Mouse (Mus musculus) spleen, postnatal 4 days (tissue): ENCODE results near the gene Plin5.

Experiments used
- DNase-seq, 2 experiments: peaks; one replicate each; pipeline ENCODE4 v3.0.0; 2022; ENCODE audit warnings: low spot score in 2 of 2

The Plin5 gene

DNA sequence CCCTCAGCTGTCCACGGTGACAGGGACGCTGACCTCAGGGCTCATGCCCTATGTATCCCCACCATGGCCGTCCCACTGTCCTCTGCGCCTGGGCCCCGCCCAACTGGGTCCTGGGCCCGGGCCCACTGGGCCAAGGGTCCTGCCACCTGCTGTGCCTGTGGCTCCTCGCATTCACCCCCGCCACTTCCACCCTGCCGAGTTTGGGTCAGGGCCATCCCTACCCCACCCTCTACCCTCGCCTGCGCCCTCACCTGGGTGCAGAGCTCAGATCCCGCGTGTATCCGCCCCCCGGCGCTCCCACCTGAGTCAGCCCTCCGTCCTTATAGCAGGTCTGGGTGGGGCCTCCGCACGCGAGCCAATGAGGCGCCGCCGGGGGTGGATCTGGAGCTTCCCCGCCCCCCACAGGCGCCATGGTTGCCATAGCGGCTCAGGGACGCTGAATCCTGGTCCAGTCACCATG is at the start of gene Plin5:
Gene Plin5, minus strand, starts transcription at position 346 of the 460 bp plus-strand sequence.
- no peak for DNase-seq

DNA sequence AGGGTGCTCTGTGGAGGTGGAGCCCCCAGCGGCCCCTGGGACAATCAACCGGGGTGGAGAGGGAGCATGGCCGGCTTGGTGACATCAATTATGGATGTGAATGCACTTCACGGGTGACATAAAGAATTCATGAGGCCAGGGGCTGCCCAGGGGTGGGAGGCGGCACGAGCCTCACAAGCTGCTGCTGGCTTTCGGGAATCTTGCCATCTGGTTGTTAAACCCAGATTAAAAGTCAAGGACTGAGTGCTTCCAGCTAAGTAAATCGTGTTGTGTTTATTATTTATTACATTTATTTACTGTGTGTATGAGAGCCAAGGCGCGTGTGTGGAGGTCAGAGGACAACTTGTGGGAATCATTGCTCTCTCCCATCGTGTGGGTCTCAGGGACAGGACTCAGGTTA is 48.3 kb upstream of the Plin5 start:
- DNase-seq, result no peak

DNA sequence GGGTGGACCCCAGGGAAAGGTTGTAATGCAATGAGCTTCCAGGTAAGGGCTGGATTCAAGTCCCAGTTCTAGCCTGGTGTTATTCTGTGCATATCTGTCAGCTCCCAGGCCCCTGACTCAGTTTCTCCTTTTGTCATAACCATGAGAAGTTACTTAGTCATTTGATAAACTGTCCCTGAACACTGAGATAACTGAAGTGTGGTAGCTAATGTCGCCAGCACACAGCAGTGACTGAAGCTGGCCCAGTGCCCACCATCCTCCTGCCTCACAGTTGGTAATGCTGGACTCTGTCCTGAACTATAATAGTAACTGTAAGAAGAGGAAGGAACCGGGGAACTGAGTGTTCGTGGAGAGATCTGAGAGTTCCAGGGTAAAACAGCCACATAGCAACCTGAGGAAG is 47.1 kb upstream of the Plin5 start:
- DNase-seq, result no peak

DNA sequence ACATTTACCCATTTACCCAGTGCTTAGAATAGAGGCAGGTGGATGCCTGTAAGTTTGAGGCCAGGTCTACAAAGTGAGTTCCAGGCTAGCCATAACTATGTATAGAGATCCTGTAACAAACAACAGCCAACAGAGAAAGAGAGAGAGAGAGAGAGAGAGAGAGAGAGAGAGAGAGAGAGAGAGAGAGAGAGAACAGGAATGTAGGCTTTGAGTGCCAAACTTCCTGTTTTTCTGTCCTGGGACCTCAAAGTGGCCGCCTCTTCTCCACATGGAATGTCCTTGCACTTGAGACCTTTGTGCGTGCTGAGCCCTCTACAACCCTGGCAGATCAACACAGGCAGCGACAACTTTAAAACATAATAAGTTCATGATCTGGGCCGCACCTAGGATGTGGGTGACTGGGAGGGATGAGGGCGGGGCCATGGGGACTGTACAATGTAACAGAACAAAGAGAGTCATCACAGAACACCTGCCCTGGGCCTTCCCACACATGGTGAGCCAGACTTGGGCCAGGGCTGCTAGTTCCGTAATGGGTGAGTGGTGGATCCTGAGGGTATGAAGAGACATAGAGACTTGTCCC is 46.2 kb upstream of the Plin5 start:
- DNase-seq, result peak in 1 of 2 experiments; percentile 24

DNA sequence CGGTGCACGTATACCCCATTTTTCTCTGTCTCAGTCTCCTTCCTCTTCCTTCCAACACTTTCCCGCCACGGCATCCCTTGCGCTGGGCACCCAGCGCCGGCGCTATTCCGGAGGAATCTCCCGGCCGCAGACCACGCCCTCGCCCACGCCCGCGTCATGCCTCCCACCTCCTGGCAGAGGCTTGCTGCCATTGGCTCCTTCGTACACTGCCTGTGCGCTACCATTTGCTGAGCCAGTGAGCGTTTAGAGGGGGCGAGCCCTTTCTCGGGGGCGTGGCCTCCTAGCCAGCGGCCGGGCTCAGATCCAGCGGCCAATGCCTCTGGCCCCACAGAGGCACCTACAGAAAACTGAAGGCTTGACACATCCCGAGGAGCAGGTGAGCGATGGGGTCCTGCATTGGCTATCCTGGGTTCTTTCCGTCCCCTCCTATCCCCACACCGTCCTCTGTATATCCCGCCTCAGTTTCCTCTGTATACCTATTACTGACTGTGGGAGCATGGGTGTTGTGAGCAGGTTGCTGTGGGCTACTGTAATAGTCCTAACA is 44.9 kb upstream of the Plin5 start, which contains the start of gene Tnfaip8l1:
Gene Tnfaip8l1, plus strand, starts transcription at position 247 of the 544 bp plus-strand sequence.
- peak; percentile 89 to 92 for DNase-seq

DNA sequence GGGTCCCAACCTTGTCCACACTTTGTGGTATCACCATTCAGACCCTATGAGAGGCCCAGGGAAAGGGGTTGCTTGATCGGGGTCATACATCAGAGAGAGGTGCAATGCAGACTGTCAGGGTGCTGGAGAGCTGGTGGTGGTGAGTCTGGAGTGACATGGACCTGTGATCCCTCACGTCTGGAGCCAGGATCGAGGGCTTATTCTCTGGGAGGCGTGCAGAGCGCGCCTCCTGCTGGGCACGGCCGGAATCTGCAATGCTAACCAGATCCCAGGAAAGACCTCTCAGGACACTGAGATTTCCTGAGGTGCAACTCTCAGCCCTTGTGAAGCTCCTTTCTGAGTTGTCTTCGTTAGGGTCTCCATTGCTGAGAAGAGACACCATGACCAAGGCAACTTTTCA is 42.3 kb upstream of the Plin5 start:
- peak in 1 of 2 experiments; percentile 34 for DNase-seq

DNA sequence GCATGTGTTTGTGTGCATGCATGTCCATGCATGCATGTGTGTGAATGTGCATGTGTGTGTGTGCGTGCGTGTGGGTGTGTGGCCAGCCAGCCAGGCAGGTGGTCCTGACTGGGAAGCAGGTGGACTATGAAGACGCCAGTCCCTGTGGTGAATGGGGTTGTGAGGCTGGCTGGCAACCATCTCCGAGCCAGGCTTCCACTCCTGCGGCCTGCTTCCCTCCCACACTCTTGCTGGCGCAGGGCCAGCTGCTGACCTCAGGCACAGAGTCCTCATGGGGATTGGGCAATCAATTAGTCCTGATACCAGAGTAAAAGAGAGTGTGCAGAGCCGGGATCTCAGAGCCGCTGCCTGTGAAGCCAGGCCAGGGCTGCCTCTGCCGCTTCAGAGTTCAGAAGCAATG is 36.2 kb upstream of the Plin5 start:
- DNase-seq, result no peak

DNA sequence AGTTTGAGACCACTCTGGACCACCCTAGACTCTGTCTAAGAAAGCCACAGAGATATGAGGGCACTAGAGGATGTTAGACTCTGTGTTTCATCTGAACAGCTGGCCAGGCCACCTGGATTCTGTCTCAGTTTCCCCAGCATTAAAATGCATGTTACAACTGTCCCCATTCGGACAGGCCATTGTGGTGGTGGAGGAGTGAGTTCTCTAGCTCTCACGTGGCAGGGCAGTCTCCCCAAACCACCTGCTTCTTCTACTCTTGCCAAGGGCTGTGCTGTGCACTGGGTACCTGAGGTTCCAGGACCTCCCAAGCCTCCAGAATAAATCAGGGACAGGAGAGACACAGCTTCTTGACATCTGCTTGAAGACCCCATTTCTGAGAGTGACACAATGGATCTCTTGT is 32.5 kb upstream of the Plin5 start:
- no peak for DNase-seq

DNA sequence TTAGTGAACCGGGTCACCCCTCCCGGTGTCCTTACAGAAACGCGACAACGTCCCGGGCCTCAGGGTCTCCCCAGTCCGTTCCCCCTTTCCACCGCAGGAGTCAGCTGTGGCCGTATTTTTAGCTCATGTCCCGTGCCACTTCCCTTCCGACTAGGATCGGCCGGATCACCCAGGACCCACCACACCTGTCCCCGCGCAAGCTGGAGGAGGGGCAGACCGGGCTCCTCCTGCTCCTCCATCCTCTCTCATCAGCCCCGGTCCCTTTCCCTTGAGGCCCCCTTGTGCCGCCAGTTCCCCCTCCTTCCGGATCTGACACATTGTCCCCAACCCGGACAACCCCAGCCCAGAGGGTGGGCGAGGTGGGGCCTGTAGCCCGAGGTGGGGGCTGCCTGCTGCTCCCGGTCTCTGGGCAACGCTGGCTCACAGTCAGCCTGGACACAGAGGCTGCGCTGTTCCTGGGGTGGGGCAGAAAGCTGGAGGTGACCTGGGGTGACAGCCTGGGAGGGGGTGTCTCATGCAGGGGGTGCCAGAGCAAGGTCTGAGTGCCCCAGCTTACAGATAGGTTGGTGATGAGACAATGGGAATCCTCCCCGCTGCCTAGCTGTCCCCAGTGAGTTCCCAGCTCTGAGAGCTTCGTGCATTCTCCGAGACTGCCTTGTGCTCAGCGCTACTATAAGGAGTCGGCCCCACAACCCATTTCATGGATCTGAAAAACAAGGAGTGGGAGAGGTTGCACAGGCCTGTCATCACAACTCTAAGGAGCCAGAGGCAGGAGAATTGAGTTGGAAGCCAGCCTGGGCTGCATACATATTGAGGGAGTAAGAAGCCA is 31.6 kb upstream of the Plin5 start:
- DNase-seq, result no peak

DNA sequence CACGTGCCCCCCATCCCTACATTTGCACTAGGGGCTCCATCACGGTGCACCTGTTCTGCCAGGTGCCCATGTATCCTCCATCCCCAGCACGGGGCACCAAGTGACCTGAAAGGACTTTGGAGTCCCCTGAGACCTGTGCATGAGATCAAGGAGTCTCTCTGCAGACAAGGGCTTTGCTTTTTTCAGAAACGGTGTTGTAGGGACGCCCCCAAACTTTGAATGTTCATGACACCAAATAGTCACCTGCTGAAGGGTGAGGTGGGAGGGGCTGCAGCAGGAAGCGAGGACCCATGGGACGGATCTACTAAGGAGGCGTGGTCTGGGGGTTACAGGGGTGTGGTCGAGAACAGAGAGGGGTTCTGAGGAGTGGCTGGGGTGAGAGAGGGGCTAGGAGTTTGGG is 30.9 kb upstream of the Plin5 start:
- no peak for DNase-seq

DNA sequence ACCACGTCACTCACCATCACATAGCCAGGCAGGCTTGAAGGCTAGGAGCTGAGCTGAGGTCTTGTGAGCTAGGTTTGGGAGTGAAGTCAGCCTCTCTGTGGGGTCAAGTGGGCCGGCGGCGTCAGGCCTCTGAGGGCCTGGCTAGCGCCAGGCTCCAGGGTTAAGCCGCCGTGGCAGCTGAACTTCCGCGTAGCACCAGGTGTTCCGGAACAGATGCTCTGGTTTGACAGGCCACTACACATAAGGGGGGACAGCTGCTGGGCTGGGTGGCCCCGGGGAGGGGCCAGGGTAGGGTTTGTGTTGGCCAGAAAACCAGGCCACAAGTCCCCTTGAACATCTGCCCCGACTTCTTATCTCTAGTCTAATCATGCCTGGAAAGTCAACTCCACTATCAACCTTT is 30.0 kb upstream of the Plin5 start:
- DNase-seq, result no peak

DNA sequence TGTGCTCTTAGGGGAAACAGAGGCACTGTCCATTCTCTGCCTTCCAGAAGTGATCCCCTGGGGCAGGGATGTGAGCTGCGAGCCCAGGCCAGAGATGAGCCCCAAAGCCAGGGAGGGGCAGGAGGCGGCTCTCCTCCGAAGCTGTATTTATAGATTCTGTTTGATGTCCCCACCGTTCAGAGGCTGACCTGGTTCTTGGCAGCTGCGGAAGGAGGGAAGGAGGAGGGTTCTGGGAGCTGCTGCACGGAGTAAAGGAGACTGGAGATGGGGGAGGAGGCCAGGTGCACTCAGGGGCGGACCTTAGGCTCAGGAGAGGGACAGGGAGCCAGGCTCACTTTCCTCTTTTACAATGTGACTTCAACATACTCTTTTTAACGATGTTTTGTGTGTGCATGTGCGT is 28.7 kb upstream of the Plin5 start:
- DNase-seq, result no peak

DNA sequence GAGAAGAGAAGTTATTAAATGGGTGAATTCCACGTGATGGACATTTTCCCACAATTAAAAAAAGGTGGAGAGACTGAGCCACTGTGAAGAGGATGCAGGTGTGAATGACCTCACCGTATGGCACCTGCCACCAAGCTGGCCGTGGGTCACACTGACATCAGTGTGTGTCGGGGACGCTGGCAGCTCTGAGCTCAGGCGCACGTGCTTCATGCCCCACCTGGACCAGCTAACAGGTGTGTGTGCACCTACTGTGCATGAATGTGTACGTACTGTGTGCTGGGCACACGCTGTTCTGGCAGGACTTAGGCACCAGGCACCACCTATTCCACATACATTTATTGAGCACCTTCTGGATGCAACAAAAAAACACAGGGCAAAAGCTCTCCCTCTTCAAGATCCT is 27.1 kb upstream of the Plin5 start:
- no peak for DNase-seq

DNA sequence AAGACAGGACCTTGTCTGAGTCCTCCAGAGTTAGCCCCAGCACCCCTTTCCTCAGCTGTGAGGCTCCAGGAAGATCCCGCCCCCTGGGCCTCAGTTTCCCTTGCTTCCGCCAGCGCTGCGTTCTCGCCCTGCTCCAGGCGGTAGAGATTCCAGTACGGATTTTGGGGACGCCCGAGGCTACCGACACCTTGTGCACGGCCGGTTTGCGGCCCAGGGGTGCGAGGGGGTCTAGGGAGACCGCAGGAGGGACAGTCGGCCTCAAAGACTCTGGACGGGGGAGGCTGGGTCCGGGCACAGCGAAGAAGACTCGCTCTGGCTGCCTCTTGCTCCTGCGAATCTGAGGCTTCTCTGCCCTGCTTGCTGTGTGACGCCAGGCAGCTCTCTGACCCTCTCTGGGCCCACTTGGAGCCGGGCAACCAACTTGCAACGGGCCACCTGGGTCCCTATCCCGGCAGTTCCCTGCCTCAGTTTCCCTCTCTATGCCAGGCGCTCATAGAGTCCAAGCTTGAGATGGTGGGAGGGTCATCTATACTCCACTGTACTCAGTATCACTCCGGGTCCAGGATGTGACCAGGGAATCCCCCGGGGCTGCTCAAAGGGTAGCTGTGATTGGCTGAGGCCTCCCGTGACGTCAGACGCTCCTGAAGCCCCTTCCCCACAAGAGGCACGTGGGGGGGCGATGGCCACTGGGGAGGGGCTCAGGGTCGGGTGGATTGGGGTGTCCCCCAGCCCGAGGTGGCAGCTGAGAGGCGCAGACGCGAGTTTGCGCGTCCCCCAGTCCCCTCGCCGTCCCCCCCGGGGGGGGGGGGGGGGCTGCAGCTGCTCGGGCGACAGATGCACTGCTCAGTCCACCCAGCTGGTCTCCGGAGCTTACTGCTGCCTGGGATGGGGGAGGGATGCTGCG is 24.6 kb upstream of the Plin5 start:
- peak in 1 of 2 experiments; percentile 71 for DNase-seq

DNA sequence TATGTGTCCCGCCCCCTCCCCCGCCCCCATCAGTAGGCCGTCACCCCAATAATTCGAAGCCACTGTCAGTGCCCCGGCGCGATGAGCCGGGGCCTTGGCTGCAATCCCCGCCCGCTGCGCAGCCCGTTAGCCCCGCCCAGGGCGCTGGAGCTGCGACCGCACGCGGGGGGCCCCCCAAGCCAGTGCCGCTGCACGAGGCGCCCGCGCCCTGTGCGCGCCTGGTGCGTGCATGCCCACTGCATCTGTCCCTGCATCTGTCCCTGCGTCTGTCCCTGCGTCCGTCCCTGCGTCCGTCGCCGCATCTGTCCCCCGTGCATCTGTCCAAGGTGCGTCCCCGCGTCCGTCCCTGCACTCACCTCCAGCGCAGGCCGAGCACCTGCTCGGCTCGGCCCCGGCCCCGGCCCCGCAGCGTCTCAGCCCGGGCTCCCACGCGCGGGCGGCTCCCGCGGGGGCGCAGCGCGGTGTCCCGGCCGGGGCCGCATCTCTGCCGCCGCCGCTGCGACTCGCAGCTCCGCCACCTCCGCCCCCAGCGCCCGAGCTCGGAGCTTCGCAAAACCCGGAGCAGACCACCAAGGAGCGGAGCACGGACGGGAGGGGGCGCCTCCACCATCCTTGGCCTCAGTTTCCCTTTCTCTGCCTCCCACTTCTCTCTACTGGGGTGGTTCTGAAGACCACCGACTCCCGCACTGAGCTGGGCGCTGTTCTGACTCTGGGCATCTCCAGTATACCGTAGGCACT is 22.6 kb upstream of the Plin5 start, which contains the start of gene Sema6b:
Gene Sema6b, minus strand, starts transcription at position 486 of the 738 bp plus-strand sequence.
- DNase-seq, result peak in 1 of 2 experiments; percentile 82

DNA sequence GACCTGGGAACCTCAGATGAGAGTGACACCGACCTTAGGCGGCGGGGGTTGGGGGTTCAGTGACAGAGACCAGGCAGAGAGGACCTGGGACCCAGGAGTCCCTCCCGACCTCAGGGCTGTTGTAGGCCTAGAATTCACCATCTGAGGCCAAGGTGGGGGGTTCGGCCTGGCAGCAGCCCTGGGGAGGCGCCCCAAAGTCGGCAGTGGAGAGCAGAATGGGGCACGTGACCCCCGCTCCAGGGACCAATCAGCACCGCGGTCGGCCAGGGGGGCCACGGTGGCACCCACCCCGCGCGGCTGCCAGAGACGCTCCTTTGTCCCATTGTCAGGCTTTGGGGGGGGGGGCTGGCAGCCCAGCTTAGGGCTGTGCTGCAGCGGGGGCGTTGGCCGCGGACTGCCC is 22.0 kb upstream of the Plin5 start:
- no peak for DNase-seq

DNA sequence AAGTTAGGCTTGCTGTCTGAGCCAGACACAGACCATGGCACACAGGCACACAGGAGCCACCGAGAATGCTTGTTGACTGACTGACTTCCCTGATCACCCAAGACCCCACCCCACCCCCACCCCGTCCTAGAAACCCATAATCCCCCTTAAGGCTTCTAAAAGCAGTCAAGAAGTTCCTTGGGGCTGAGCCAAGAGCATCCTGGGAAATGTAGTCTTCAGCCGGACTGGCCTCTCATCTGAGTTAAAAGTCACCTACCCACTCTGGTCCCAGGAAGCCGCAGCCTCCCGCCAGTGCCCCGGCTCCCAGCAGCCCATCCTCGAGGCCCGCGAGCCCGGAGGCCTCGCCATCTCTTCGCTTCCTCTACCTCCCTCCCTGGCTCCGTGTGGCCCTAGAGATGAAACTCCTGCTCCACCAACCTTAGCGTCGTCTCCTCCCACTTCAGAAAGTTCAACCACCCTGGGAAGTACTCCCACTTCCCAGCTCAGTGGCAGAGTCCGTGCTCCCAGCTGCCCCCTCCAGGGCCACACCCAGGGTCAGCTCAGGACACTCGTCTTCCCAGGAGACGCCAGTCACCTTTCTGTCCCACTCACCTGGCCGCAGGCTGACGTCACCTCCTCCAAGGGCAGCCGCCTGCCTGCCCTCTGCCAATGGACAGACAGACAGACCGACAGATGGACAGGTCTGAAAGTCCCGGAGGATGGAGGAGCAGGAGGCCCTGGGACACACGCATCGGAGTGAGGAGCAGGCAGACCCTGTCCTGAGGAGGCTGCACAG is 20.6 kb upstream of the Plin5 start:
- DNase-seq, result no peak

DNA sequence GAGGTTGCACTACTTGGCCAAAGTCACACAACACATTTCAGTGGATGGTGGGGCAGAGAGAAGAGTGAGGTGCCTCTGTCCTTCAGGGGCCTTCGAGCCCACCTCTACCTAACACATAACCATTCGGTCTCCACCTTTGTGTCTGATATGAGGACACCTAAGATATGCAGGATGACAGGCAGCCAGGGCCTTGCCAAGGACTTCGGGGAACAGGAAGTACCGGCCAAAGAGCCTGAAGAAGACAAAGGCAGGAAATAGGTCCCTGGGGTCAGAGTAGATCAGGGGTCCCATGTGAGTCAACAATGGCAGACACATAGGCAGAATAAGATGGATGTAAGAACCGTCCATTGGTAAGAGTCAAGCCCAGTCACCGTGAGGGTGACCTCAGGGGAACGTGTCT is 19.2 kb upstream of the Plin5 start:
- DNase-seq, result no peak

DNA sequence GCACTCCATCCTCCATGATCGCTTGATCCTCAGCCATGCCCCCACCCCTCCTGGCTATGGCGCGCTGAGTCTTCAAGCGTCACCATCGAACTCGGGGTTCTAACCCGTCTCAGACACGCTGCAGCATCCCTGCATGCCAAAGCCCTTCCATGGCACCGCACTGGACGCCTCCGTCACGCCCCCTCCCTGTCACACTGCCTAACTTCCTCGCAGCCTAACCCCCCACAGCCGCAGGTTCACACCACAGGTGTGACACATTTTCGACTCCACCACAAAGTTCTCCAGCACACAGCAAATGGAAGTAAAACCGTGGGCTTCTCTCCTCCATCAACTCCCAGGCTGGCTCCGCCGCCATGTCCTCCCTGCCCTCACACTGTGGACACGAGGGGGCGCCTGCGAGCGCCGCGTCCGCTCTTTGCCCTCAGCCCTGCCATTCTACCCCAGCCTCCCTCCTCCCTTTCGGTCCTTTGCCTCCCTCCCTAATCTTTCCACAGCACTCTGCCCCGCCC is 17.1 kb upstream of the Plin5 start:
- DNase-seq, result peak; percentile 77 to 92
